ENCODE assay signal across 8 mouse cellular contexts in genomic region chr1:131095574-131095973, GRCm38 (mm10). TPM values are rescaled to one million over a fixed set of nuclear protein-coding genes. Genes with fewer than 3 reads are reported as not detected.
DNase-seq lines count a peak whose midpoint lies in the region; ATAC-seq and TF ChIP-seq lines count a peak whose summit lies in the region.

No protein-coding gene starts in this region.

- WGBS in heart, embryonic 16.5 days, result 17% methylated on average over 8 of the region's 8 CpGs
- 15% methylated on average over 8 of the region's 8 CpGs for whole genome bisulfite sequencing in intestine, embryonic 15.5 days
- WGBS in midbrain, embryonic 13.5 days, result 10% methylated on average over 8 of the region's 8 CpGs

- H3K27me3 ChIP-seq in heart, embryonic 16.5 days (ENCODE audit: control insufficient read depth, insufficient read depth, low read length), result no peaks in the 10 kb centered on the region
- no peaks in the 10 kb centered on the region for H3K27me3 ChIP-seq in intestine, embryonic 15.5 days (replicated peaks)
- H3K27me3 ChIP-seq in midbrain, embryonic 13.5 days, result no peaks in the 10 kb centered on the region

- H3K4me3 ChIP-seq in heart, embryonic 16.5 days (ENCODE audit: low read length), result peak overlapping the region; percentile 99
- H3K4me3 ChIP-seq in cortical plate, adult 2 months (ENCODE audit: insufficient read depth, low read length), result peak overlapping the region; percentile 91; the same call in 1 of the 2 replicates
- peak overlapping the region; percentile 85 for H3K4me3 ChIP-seq in intestine, embryonic 15.5 days (replicated peaks)
- H3K4me3 ChIP-seq in midbrain, embryonic 13.5 days (replicated peaks), result peak overlapping the region; percentile 93

- H3K27ac ChIP-seq in heart, embryonic 16.5 days (ENCODE audit: low read length), result peak overlapping the region; percentile 98
- H3K27ac ChIP-seq in cortical plate, adult 2 months (ENCODE audit: insufficient read depth, low read length), result no peak overlapping the region
- H3K27ac ChIP-seq in intestine, embryonic 15.5 days, result 0 out of 2 replicates have a peak overlapping the region, but pooled peaks have one; percentile 96
- peak overlapping the region; percentile 51; the same call in 1 of the 2 replicates for H3K27ac ChIP-seq in midbrain, embryonic 13.5 days

- DNase-seq in heart, postnatal 36 days, result no peak
- DNase-seq in yolk sac, embryonic 10.5 days (ENCODE audit: low spot score), result no peak
- DNase-seq in adipocyte (ENCODE audit: low spot score), result no peak
- DNase-seq in spleen, postnatal 36 days (ENCODE audit: low spot score in 2 of 2), result no peak

- intact Hi-C loops in heart, postnatal 36 days (cut with DNase I), result no loop called here

- H3K4me1 ChIP-seq in heart, embryonic 16.5 days (ENCODE audit: control insufficient read depth, insufficient read depth, low read length), result peaks cover 57% of the 10 kb centered on the region
- H3K4me1 ChIP-seq in cortical plate, adult 2 months (ENCODE audit: control insufficient read depth, insufficient read depth, low read length), result peaks cover 4% of the 10 kb centered on the region; the same call in 1 of the 2 replicates
- H3K4me1 ChIP-seq in intestine, embryonic 15.5 days (replicated peaks), result peaks cover 39% of the 10 kb centered on the region
- peaks cover 61% of the 10 kb centered on the region for H3K4me1 ChIP-seq in midbrain, embryonic 13.5 days (replicated peaks)

- H3K36me3 ChIP-seq in heart, embryonic 16.5 days (ENCODE audit: control insufficient read depth, insufficient read depth), result no peaks in the 10 kb centered on the region
- no peaks in the 10 kb centered on the region for H3K36me3 ChIP-seq in intestine, embryonic 15.5 days
- H3K36me3 ChIP-seq in midbrain, embryonic 13.5 days, result no peaks in the 10 kb centered on the region

- no peak for TF ChIP-seq CTCF in cortical plate, adult 2 months (IDR thresholded peaks at IDR 0.05; ENCODE audit: extremely low read depth, insufficient read depth, low read length)

- peak overlapping the region; percentile 99 for H3K9ac ChIP-seq in heart, embryonic 16.5 days (ENCODE audit: low read length)
- H3K9ac ChIP-seq in intestine, embryonic 15.5 days, result peak overlapping the region; percentile 89
- H3K9ac ChIP-seq in midbrain, embryonic 13.5 days (replicated peaks), result peak overlapping the region; percentile 95; the same call in 1 of the 2 replicates

- no peak for ATAC-seq in heart, embryonic 16.5 days (replicated peaks; ENCODE audit: extremely low read depth, insufficient read depth, low FRiP score)
- ATAC-seq in intestine, embryonic 15.5 days, result no peak
- ATAC-seq in midbrain, embryonic 13.5 days, result peak; percentile 2; the same call in 1 of the 2 replicates

- H3K9me3 ChIP-seq in heart, embryonic 16.5 days (replicated peaks; ENCODE audit: control insufficient read depth, low read length), result no peaks in the 10 kb centered on the region
- no peaks in the 10 kb centered on the region for H3K9me3 ChIP-seq in intestine, embryonic 15.5 days
- no peaks in the 10 kb centered on the region for H3K9me3 ChIP-seq in midbrain, embryonic 13.5 days

- H3K4me2 ChIP-seq in heart, embryonic 16.5 days (ENCODE audit: low read depth, low read length), result peak overlapping the region; percentile 79
- H3K4me2 ChIP-seq in intestine, embryonic 15.5 days (replicated peaks), result peak overlapping the region; percentile 76
- H3K4me2 ChIP-seq in midbrain, embryonic 13.5 days (replicated peaks), result peak overlapping the region; percentile 74

- TF ChIP-seq POLR2A in cortical plate, adult 2 months (IDR thresholded peaks at IDR 0.05; ENCODE audit: extremely low read depth, insufficient read depth, low read length), result no peak

RNA-seq across cellular contexts. Expression of gene Mapkapk2, which starts 2.1 kb away (rescaled TPM):
- 61.4 and 66.8 TPM in 2 replicates for polyA plus RNA-seq in heart, embryonic 16.5 days (2015; fragmentation: Nextera tagmentation; extraction: Ambion mirVana)
- 100 to 1,000 TPM; 292 to 300 TPM for total RNA-seq in heart, postnatal 36 days (2021)
- 24.5 and 26.4 TPM in 2 replicates for polyA plus RNA-seq in cortical plate, adult 2 months (2012; rRNA removed)
- polyA plus RNA-seq in intestine, embryonic 15.5 days (2015; fragmentation: Nextera tagmentation; extraction: Ambion mirVana), result 42.6 and 44.5 TPM in 2 replicates
- 29.0 and 36.3 TPM in 2 replicates for polyA plus RNA-seq in midbrain, embryonic 13.5 days (2015; fragmentation: Nextera tagmentation; extraction: Ambion mirVana)

RNA-seq across cellular contexts. Expression of gene Dyrk3, which starts 42.6 kb away (rescaled TPM):
- polyA plus RNA-seq in heart, embryonic 16.5 days (2015; fragmentation: Nextera tagmentation; extraction: Ambion mirVana), result 1.8 and 2.1 TPM in 2 replicates
- total RNA-seq in heart, postnatal 36 days (2021), result under 1 TPM; 0.14 to 0.33 TPM
- polyA plus RNA-seq in cortical plate, adult 2 months (2012; rRNA removed), result 6.2 and 7.1 TPM in 2 replicates
- 3.5 and 4.1 TPM in 2 replicates for polyA plus RNA-seq in intestine, embryonic 15.5 days (2015; fragmentation: Nextera tagmentation; extraction: Ambion mirVana)
- polyA plus RNA-seq in midbrain, embryonic 13.5 days (2015; fragmentation: Nextera tagmentation; extraction: Ambion mirVana), result 18.3 and 19.2 TPM in 2 replicates

RNA-seq across cellular contexts. Expression of gene Eif2d, which starts 57.4 kb away (rescaled TPM):
- polyA plus RNA-seq in heart, embryonic 16.5 days (2015; fragmentation: Nextera tagmentation; extraction: Ambion mirVana), result 48.1 and 50.1 TPM in 2 replicates
- total RNA-seq in heart, postnatal 36 days (2021), result 10 to 100 TPM; 34.0 to 39.3 TPM
- polyA plus RNA-seq in cortical plate, adult 2 months (2012; rRNA removed), result 57.8 and 58.0 TPM in 2 replicates
- 53.0 and 55.1 TPM in 2 replicates for polyA plus RNA-seq in intestine, embryonic 15.5 days (2015; fragmentation: Nextera tagmentation; extraction: Ambion mirVana)
- 49.3 and 53.8 TPM in 2 replicates for polyA plus RNA-seq in midbrain, embryonic 13.5 days (2015; fragmentation: Nextera tagmentation; extraction: Ambion mirVana)
